Mouse (Mus musculus) ovary, postnatal 10 days (tissue): ENCODE results near the gene Crym.

ENCODE experiments used
- DNase-seq: peaks from one replicate; pipeline ENCODE4 v3.0.0; 2022; ENCODE audit warnings: low spot score

The Crym gene

DNA sequence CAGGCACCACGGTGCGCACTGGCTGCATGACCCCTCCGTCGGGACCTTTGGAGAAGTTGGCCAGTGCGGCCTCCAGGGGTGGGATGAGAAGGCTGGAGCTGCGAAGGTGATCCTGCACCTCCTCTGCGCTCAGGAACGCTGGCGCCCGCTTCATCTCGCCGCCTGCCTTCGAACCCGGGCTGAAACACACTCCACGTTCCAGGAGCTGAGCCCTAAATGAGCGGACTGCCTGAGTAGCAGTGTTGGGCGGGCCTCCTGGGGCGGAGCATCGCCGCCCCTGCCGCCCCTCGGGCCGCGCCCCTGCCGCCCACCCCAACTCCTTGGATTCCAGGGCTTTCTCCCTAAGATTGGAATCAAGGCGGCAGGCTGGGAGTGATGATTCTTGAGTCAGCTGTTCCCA, at the start of gene Crym:
TSS of gene Crym (minus strand) at position 341 of the 400 bp plus-strand sequence.
- DNase-seq = no peak

DNA sequence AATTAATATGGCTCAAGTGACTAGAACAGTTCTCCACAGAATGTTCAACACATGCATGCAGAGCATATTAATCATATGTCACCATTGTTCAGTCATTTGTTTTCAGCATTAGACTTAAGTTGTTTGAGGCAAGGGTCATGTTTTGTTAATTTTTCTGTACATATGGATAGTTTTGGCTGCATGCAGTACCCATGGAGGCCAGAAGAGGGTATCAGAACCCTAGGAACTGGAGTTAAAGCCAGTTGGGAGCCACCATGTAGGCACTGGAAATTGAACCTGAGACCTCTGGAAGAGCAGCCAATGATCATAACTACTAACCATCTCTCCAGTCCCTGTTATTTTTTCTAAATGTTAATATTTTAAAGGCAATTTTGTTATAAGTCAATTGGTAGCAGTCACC, 39.2 kb upstream of the Crym start:
- no peak for DNase-seq

DNA sequence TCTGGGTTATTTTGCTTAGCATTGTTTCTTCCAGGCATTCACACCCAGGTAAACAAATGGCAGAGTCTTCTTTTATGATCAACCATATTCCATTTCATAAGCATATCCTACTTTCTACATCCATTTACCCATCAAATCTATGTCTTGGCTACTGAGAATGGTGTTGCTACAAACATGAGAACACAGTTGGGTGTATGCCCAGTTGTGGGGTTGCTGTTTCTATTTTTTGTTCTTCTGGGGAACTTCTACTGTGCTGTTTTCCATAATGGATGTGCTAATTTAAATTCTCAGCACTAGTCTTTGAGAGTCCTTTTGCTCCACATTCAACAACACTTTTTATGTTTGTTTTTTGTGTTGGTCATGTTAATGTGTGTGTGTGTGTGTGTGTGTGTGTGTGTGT, 26.6 kb upstream of the Crym start:
- DNase-seq = no peak

DNA sequence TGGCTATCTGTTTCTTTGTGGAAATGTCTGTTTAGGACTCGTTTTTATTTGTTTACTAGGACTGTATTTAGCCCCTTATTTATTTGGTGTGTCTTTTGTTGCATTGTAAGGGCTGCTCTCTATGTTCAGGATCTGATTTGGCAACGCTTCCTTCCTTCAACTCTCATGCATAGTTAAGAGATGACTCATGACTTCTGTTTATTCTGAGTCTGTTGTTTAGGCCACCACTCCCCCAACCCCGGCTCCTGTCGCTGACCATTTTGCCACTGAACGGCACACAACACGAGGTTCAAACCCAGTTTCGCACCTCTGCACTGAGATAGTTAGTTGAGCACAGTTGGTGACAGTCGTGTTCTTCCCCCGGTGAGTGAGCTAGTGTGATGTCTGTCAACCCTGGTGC, 4.1 kb upstream of the Crym start:
- DNase-seq = no peak

DNA sequence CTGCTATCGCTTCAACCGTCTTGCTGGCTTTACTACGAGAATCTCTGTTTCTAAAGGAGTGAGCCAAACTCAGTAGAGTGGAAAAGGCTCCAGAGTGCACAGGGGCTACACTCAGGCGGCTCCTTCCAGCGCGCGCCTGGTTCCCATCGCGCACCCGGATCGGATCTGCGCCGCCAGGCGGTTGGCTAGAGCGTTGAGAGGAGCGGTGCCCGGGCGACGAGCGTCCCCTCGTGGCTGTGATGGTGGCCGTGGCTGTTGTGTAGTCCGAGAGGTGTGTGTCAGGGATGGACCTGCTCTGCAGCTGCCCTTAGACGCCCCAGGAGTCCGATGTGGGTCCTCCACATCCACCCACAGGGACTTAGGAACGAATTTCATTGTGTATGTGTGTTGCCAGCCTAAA, 1.9 kb upstream of the Crym start, which contains the start of gene Abca14:
TSS of gene Abca14 (plus strand) at position 173 of the 400 bp plus-strand sequence.
- peak; percentile 54 for DNase-seq

DNA sequence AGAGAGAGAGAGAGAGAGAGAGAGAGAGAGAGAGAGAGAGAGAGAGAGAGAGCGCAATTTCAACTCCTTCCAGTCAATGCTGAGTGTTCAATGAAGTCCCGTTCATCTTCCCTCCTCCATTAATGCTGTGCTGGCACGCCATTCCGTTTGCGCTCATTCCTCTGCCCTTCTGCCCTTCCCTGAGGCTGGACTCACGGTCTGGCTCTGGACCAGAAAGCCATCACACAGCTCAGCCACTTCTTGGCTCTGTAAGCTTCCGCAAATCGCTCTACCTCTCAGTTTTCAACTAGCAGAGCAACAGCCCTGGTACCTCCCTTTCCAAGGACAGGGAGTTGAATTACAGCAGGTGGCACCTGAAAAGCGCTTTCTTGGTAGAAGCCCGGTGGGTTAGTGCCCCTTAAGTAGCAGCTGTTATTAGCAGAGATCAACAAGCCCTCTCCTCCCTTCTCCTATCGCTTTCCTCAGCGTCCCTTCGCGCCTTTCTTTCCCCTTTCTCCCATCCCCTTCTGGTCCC, 623 bp downstream of the Crym start:
- DNase-seq = no peak

DNA sequence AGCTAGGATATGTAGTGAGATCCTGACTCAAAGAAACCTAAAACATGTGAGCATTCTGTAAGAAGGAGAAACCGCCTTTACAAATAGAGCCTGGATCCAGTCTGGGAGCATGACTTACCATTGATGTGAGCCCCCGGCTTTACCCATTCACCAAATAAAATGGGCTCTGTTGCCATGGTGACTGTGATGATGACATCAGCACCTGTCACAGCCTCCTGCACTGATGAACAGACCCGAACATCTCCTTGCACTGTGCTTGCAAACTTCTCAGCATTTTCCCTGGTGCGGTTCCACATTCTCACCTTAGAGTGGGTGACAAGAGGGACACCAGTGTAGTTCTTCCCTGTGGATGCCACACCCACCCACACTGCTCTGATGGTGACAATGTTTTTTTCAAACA, 6.7 kb downstream of the Crym start:
- DNase-seq = no peak

DNA sequence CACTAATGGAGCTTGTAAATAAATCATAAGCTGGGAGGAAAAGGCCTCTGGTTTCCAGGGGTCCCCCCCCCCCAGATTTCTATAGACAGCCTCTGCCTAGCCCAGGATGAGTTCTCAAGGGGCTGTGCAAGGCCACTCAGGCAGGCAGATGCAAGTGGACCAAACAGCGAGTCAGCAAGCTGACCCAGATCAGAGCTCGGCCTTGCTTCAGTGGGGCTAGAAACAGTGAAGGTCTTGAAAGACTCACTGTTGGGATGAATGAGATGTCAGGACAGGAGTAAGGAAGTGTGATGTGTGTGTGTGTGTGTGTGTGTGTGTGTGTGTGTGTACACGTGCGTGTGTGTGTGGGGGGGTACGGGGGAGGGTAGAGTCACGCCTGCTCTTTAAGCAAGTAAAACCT, 9.1 kb downstream of the Crym start:
- DNase-seq = no peak

DNA sequence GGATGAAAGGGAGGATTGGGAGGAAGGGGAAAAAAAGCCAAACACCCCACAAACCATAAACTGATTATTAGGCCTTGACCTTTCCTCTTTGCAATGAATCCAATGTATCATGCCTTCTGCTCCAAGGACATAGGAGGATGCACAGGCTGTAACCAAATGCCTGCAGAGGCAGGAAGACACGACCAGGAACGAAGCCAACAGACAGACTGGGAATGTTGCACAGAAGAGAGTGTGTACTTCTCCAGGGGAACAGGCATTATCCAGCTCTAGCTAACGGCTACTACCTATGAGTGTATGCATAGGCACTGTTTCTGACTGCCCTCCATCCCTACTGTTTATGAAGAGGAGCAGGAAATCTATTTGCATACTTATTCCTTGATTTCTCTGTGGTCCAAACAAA, 9.7 kb downstream of the Crym start:
- no peak for DNase-seq

DNA sequence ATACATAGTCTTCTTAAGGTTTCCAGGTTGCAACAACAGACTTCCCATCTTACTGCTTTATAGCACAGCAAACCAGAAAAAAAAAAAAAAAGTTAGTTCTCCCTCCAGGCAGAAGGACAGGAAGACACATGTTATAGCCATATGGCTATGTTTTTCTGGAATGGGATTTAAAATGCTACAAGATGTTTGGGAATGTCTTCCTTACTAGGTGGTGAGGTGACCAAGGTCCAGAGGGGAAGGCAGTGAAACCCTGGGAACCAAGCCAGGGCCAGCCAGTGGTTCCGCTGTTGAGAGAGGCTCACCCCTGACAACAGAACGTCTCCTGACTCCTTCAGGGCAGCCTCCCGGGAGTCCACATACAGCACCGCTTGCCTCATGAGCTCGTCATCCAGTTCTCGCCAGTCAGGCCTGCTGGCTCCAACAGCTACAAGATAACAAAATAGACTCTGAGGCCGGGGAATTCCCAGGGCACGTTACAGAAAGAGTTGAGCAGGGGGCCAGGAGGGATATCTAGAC, 11.7 kb downstream of the Crym start:
- no peak for DNase-seq

DNA sequence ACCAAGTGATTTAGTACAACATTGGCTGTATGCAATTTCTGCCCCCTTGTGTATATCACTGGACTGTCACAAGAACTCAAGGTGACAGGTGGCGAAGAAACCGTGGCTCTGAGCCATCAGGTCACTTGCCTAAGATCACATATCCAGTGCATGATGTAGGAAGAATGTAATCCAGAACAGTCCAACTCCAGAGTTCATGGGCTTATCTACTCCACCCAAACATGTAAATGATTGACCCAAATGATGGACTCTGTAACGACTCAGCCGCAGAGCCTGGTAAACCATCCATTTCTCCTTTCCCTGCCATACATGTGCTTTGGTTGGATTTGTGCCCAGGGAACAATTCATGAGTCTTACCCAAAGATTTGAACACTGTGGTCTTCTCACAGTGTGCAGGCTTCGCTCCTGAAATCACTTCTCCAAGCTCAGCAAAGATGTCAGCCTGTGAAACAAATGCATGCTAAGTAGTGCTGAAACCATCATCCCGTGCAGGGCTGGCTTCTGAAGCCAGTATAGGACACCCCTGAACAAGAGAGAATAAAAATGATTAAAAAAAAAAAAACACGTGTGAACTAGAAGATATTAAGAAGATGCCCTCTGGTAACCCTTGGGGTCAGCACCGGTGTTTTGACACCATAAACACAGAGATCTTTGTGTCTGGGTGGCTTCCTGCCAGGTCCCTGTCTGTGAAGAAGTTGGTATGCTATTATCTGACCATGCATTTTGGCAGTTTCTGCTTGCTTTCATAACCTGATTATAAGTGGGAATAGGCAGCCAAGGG, 12.4 kb downstream of the Crym start:
- no peak for DNase-seq

DNA sequence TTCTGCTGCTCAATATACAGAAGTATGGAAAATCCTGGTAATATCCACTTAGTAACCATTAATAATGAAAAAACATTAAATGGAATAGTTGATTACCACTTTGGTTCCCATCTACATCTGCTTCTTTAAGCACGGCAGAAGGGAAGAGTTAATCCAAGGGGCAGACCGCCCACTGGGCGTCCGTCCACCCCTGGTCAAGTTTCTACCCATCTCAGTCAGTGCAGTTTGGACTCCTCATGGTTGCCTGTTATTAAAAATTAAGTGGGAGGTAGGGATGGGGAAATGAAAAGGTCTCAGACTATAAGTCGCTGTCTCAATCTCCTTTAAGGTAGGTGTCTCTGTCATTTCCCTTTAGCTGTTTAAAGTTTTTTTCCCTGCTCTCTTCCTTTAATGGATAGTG, 13.0 kb downstream of the Crym start:
- no peak for DNase-seq

DNA sequence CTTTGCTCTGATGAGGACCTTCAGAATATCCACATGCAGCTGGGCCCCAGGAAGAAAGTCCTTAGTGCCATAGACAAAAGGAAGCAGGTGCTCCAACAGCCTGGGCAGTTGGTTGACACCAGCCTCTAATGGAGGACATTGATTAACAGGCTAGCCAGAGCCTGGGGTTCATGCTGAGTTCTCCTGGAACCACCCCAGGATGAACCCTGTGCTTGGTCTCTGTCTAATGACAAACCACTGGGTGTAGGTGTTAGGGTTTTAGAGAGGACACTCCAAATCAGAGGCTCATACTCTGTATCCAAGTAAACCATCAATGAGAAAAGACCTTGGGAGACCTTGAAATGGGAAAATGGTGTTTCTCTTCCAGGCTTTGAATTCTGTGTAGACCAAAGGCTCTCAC, 19.0 kb downstream of the Crym start:
- DNase-seq = no peak

DNA sequence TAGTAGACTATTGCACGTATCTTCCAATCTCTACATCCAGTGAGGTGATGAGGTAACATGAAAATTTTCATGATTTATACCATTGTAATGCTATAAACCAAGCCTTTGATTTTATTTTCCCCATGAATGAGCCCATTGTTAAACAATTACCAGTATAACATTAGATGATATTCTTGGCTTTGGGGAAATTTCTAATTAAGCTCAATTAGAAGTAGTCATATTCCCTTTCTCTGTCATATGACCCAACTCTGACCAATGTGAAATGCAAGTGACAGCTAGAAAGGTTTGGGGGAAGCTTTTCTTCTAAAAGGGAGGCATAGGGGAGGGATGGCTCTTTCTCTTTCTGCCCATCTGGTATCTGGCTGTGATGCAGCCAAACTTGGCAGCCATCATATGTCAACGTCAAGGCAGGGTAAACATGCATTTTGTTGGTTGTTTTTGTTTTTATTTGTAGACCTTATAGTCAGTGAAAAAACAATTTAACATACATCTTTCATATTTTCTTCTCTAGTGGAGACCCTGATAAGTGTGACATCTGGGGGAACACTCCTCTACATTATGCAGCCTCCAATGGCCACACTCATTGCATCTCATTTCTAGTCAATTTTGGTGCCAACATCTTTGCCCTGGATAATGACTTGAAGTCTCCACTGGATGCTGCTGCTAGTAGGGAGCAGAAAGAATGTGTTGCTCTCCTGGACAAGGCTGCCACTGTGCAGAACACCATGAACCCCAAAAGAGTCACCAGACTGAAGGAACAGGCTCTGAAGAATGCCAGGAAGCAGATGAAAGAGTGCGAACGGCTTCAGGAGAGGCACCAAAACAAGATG, 20.3 kb downstream of the Crym start:
- DNase-seq = no peak

DNA sequence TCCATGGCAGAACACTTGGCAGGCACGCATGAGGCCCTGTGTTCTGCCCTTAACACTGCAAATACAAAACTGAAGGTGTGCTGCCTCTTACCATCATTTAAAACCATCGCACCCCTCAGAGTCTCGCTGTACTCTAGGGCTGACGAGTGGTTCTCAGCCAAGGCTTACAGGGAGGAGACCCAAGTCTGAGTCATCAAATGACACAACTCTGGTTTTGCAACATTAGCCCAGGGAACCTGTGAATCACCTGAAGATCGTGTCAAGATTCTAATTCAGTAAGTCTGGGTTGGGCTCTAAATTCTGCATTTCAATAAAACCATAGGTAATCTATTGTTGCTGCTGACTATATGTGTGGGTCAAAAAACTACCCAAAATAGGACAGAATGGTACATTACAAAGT, 21.4 kb downstream of the Crym start:
- DNase-seq = no peak

DNA sequence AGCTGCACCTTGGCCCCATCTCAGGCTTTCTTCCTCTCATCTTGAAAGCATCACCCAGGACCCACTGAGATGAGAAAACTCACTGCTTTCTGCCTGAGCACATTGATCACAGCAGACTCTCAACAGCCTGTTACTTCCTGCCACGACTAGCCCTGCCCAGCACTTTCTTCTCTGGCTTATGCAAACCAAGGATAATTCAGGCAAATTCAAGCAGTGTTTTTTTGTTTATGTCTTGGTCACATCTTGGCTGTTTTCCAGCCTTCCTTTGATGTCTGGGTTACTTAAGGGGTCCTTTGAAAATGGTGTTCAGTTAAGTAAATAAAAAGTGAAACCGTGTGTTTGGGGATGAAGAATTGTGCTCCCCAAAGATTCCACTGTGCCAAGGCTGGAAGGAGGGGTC, 23.0 kb downstream of the Crym start:
- no peak for DNase-seq

DNA sequence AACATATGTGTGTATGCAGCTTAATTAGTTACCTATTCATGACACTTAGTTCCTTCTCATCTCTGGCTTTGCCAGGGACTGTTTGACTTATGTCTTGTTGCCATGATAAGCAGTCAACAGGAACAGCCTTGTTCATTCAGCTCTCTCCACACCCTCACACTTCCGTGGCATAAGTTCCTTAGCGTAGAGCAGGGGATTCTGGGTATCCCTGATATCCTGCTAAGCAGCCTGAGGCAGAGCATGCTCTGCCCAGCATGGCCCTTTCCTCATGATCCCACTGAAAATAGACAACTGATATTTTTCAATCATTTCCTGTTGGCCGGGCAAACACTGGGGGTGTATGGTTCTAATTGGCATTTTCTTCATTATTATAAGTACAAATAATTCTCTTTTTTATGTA, 24.3 kb downstream of the Crym start:
- DNase-seq = no peak

DNA sequence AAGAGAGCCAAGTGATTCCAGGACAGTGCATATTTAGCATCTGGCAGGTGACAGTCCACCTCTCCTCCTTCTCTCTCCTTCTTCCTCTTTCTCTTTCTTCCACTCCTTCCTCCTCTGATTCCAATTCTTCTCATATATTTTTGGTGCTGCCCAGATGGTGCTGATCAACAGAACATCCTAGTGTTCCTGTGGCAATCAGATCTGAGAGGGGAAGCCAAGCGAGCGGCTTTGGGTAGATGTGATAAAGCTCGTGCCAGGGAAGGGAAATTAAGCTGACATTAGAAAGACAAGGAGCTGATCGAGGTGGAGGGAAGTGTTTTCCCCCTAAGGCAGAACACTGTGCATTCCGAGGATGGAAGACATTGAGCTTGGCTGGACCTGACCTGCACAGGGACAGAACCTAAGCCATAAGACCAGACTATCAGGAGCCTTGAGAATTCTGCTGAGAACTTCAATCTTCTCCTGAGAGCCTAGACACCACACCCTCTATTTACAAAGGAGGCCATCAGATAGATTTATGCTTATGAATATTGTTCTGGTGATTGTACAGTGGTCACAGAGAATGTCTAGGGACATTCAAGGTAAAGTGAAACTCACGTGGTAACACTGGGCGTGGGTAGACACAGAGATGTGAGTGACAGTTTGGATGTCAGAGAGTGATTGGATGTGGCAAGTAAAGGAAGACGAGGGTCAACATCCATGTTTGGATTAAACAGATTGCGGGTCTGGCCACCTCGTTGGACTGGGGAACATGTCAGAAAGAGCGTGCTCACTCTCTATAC, 27.0 kb downstream of the Crym start:
- no peak for DNase-seq

DNA sequence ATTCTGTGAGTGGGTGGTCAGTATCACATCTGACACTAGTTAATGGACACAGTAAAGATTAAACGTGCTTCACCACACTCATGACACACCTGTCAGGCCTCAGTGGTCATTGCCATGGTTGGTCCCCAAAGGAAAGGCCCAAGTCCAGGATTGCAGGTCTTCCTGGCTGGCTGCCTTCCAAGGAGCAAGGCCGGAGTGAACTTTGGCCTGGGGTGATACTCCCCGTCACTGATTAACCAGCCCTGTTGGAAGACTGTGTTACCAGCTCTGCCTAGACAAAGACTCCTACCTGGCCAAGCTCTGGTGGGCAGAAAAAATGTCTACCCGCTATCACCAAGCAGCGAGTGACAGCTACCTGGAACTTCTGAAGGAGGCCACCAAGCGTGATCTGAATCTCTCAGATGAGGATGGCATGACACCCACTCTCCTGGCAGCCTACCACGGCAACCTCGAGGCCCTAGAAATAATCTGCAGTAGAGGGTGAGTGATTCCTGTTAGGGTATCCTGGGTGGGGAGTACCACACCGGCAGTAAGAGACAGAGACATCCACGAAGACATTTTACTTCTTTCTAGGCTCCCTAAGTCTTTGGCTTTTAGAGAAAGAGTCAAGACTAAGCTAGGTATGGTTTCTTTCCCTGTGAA, 28.2 kb downstream of the Crym start, which contains the start of gene Anks4b:
TSS of gene Anks4b (plus strand) at position 256 of the 642 bp plus-strand sequence.
- DNase-seq = no peak

DNA sequence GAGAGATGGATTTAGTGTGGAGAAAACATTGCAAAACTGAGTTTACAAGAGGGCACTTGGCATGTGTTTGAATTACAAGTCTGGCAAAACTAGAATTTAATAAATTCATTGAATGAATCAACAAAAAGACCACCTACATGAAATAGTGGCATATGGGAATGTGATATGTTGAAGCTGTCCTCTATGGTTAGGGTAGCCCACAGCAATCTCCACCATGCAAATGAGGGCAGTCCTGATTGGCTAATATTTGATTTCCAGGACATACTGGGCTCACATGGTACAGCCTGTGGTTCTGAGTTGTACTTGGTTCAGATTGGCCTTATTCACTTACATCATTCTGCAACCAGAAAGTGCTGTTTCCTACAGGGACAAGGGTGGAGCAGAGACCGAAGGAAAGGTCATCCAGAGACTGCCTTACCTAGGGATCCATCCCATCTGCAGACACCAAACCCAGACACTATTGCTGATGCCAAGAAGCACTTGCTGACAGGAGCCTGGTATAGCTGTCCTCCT, 29.7 kb downstream of the Crym start:
- DNase-seq = no peak

DNA sequence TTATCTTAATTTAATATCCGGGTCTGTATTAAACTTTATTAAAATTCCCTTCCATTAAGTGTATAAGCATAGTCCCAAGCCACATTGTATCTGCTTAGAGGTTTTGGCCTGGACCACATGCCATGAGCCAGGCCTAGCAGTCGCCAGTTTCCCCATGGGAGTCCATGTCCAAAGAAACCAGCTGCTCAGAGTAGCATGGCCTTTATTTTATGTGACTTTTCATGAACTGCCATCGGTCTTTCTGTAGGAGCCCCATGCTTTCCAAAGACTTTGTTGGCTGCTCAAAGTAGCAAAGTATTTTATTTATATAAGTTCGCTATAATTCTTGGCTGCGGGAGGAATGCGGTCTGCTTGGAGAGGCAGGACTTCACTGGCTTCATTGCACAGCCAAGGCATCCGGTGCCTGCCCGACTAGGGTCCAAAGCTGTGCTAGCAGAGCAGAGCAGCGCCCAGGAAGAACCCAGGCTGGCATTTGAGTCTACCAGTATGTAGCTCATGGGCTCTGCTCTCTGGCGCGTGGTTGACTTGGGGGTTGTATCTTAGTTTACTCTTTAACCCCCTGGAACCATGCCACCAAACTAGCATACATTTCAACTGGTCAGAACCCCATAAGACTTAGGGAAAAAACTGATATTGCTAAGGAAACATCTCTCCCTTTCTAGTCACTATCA, 38.2 kb downstream of the Crym start:
- DNase-seq = no peak
